Mouse (Mus musculus): ENCODE measurements around the gene Afg1l. TPM values are rescaled to one million over a fixed set of nuclear protein-coding genes. Genes with fewer than 3 reads are reported as not detected.

Gene Afg1l
- 1 to 10 TPM; 5.0 to 5.3 TPM for total RNA-seq (2021)

- intact Hi-C loops (cut with DNase I), result no loop called here
- DNase-seq, result peak; percentile 95
These were observed at the start of gene Afg1l for GRCm38 (mm10) chr10:42478341-42478720. Gene Afg1l (minus strand): TSS chr10:42478565.

- no peak for DNase-seq
- intact Hi-C loops (cut with DNase I), result no loop called here
These were observed 47.3 kb upstream of the Afg1l start for GRCm38 (mm10) chr10:42525682-42526081.

DNA sequence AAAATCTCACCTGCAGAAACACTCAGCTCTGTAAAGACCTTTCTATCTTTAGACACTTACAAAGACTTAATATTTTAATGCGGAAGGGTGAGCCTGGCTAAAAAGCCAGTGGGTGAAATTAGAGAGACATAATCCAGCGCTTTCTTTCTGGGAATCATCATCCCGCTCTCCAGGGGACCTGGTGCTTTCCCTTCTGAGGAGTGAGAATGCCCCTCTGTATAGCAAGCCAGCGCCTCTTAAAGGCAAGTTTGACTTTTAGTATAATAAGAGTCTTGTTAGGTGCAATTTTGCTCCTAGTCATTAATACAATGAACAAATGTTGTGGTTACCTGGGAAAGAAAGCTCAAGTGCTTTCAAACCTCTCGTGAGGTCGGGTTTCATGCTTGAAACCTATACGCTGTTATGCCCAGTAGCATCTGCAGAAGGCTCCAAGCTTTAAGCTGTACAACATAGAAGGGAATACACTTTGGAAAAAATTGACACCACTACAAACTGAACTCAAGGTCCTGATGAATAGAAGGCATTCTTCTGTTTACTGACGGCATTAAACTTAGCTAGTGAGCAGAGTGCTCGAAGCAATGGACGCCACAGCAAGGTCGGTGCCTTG lies 45.3 kb upstream of the Afg1l start:
- intact Hi-C loops (cut with DNase I), result no loop called here
- no peak for DNase-seq

- DNase-seq, result no peak
- intact Hi-C loops (cut with DNase I), result no loop called here
These were observed 44.5 kb upstream of the Afg1l start for GRCm38 (mm10) chr10:42522912-42523311.

DNA sequence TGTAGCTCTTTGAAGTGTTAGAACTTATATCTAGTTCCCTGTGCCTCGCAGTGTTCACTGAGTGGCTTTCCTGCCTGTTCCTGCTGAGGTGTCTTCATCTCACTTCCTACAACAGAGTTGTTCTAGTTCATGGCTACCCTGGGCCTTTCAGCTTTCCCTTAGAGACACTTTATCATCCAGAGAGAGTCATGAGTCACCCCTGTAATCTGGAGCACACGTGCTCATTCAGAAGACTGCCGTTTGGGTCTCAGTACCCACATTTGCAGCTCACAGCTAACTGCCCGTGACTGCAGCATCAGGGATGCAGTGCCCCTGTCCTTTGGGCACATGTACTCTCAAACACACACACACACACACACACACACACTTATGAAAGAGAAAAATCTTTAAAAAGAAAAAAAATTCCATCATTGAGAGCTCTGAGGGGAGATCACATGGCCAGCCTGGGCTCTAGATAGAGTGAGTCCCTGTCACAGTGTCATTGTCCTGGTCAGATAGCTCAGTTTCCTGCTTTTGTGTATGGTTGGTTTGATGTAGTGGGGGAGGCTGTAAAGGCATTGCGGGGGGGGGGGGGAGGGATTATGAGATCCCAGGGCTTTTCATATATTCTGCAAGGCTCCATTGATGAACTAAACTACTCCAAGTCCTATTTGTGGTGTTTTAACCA lies 43.1 kb upstream of the Afg1l start:
- no peak for DNase-seq
- intact Hi-C loops (cut with DNase I), result no loop called here

GRCm38 (mm10) chr10:42518363-42518762 lies 40.0 kb upstream of the Afg1l start:
- intact Hi-C loops (cut with DNase I), result no loop called here
- no peak for DNase-seq

- intact Hi-C loops (cut with DNase I), result no loop called here
- DNase-seq, result no peak
These were observed 35.8 kb upstream of the Afg1l start for GRCm38 (mm10) chr10:42514125-42514524.

GRCm38 (mm10) chr10:42511184-42512135 lies 33.1 kb upstream of the Afg1l start:
- intact Hi-C loops (cut with DNase I), result no loop called here
- no peak for DNase-seq

- intact Hi-C loops (cut with DNase I), result no loop called here
These were observed 31.8 kb upstream of the Afg1l start for GRCm38 (mm10) chr10:42510141-42510540.

DNA sequence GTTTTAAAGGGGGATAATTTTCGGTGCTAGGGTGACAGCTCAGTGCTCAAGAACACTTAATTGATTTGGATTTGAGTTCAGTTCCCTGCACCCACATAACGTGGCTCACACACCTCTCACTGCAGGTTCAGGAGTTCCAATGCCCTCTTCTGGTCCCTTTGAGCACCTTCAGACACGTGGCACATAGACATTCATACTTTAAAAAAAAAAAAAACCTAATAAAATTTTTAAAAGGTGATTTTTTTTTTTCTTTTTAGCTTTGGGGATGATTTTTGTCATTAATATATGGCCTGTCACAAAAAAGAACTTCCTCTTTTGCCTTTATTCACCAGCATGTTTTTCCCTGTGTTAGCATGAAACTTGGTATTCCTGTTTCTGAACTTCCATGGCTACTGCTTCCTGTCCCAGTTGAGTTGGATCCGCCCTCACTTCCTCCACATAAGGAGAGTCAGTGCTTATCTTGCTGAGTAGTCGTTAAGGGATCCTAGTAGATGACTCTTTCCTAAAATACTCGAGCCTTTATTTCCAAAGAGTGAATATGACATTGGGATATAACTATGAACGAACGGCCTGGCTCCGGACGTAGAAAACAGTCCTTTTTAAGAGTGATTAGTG lies 25.8 kb upstream of the Afg1l start:
- intact Hi-C loops (cut with DNase I), result loop anchor here (5.0 kb wide), 1 partner anchor 167 kb away; no protein-coding TSS in a partner anchor
- no peak for DNase-seq

More at GRCm38 (mm10) chr10:42510141-42510540, 31.8 kb upstream of the Afg1l start:
- DNase-seq, result no peak

- DNase-seq, result peak; percentile 55
- intact Hi-C loops (cut with DNase I), result loop anchor here (5.0 kb wide), 1 partner anchor 165 kb away; no protein-coding TSS in a partner anchor
These were observed 24.2 kb upstream of the Afg1l start for GRCm38 (mm10) chr10:42502349-42503111.

DNA sequence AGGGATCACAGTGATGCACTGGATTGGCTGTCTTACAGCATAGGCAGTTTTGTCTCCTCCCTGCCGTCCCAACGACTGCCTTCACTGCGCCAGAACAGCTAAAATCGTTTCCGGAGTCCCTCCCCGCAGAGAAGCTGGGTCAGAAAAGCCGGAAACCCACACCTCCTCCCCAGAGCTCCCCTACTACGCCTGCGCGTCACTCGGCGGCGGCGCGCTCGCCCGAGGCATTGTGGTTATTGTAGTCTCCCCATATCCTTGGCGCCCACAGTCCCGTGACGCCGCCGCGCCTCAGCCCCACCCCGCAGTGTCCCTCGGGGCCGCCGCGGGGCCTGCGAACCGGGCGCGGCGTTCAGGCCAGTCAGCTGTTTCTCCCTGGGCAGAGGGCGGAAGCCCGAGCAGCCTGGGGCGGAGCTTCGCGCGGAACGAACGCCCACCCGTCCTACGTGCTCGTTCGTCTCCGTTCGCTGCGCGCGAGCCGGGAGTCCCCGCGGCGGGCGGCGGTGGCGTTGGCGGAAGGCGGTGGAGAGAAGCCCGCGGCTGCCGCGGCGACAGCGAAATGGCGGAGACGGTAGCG lies 23.5 kb upstream of the Afg1l start, which contains the start of gene Snx3:
Gene Snx3 (plus strand): TSS at position 256 of the 574 bp plus-strand sequence.
- intact Hi-C loops (cut with DNase I), result loop anchor here (5.0 kb wide), 1 partner anchor 165 kb away; no protein-coding TSS in a partner anchor
- DNase-seq, result peak; percentile 97

DNA sequence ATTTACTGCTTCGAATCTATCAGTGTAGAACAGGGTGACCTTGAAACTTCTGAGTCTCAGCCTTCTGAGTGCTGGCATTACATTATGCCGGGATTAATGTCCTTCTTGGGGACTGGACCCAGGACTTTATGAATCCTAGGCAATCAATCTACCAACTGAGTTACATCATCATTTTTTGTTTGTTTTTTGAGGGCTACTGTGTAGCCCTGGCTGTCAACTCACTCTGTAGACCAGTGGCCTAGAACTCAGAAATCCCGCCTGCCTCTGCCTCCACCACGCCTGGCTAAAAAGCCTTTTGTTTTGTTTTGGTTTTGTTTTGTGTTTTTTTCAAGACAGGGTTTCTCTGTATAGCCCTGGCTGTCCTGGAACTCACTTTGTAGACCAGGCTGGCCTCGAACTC lies 22.8 kb upstream of the Afg1l start:
- no peak for DNase-seq
- intact Hi-C loops (cut with DNase I), result loop anchor here (5.0 kb wide), 1 partner anchor 164 kb away; no protein-coding TSS in a partner anchor

DNA sequence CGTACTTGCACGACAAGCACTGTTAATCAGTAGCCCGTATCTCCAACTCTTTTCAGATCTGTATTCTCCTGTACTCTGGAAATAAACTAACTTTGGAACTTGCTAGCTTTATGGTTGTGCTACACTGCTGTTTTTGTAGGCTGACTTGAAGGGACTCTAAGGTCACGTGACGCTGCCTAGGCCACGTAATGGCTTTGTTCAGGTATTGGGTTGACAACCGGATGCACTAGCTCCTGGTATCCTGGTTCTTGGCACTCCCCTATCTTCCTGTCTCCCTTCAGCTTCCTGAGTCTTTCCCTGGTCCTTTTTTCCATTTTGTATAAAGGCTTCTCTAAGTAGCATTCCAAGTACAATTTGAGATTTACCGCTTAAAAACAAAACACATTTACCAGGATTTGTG lies 22.2 kb upstream of the Afg1l start:
- DNase-seq, result no peak
- intact Hi-C loops (cut with DNase I), result loop anchor here (5.0 kb wide), 1 partner anchor 163 kb away; no protein-coding TSS in a partner anchor

DNA sequence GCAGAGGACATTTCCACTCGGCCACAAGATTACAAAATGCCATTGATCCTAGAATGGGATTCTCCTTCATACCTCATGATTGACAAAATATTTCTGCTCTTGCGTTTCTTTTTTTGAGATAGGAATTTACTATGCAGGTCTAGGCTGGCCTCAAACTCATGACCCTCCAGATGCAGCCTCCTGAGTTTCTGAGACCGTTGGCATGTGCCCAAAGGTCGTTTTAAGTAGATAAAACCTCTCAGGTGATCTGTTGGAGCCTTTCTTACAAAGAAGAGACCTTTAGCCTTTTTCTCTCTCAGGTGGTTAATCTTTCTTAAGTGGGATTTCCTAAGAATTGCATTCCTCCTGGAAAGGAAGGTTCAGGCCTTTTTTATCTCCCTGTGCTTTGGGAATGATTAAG lies 14.6 kb upstream of the Afg1l start:
- no peak for DNase-seq
- intact Hi-C loops (cut with DNase I), result no loop called here

GRCm38 (mm10) chr10:42492027-42492771 lies 13.8 kb upstream of the Afg1l start:
- intact Hi-C loops (cut with DNase I), result no loop called here
- no peak for DNase-seq

- intact Hi-C loops (cut with DNase I), result no loop called here
- DNase-seq, result no peak
These were observed 12.8 kb upstream of the Afg1l start for GRCm38 (mm10) chr10:42491158-42491557.

DNA sequence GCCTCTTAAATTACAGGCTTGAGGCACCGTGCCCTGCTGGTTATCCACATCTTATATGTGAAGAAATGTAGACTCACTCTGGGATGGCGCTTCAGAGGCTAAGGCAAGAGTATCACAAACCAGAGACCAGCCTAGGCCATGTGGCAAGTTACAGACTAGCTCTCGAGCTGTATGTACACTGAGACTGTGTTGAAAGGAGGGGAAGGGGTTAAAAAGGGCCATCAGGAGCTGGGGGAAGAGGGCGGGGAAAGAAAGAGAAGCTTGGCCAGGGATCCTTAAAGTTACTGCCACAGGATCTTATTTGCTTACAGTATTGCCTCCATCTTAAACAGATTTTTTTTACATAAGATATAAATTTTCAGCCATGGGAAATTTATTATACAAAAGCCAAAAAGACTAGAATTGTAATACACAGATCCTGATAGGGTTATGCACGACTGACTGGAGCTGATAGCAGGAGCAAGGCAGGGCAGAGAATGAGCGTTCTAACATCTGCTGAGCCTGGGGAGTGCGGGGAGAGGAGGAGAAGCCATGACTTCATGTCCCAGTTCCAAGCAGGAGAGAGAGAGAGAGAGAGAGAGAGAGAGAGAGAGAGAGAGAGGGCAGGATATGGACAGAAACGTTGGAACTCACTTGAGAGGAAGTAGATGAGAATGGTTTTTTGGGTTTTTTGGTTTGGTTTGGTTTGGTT lies 10.4 kb upstream of the Afg1l start:
- no peak for DNase-seq
- intact Hi-C loops (cut with DNase I), result no loop called here

Measured in left cerebral cortex, postnatal 4 days (tissue).